Mouse (Mus musculus): Measurements from ENCODE around the gene Itpr2.

The Itpr2 gene

GRCm38 (mm10) chr6:146228048-146228447 is 274.0 kb downstream of the Itpr2 start:
- in situ Hi-C loops (cut with MboI; ENCODE audit: low pct_unique_long_range_greater_than_20kb in 1 of 2, low sequenced_read_pairs in 2 of 2, unreplicated experiment in 1 of 2), result no loop called here

DNA sequence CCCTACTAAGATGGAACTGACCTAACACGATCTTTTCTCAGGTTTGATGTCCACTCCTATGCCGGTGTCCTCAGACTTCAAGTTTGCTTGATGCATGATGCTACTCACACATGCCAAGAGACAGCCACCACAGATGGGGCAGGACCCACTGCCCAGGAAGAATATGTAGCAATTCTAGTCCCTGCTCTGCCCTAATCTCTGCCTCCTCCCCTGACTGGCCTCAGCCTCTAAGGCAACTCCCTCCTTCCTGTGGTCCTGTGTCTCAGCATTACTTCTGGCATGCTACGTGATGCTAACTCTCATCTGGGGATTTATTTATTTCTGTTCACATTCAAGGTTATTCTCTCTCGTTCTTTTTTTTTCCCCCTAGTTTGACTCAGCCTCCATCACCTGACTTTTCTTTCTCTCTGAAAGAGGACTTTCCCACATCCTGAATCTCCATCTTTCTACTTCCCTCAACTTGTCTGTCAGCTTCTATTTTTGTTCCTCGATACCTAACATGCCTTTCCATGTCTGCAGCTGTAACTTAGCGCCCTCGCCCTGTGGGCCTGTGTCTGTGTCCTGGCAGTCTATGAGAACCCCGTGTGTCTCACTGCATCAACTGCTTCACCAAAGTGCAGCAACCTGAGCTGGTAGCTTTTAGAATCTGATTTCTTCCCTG is 279.5 kb downstream of the Itpr2 start:
- in situ Hi-C loops (cut with MboI; ENCODE audit: low pct_unique_long_range_greater_than_20kb in 1 of 2, low sequenced_read_pairs in 2 of 2, unreplicated experiment in 1 of 2), result no loop called here

- in situ Hi-C loops (cut with MboI; ENCODE audit: low pct_unique_long_range_greater_than_20kb in 1 of 2, low sequenced_read_pairs in 2 of 2, unreplicated experiment in 1 of 2), result no loop called here
Measured at GRCm38 (mm10) chr6:146221371-146222336, 280.4 kb downstream of the Itpr2 start.

GRCm38 (mm10) chr6:146220071-146220470 is 282.0 kb downstream of the Itpr2 start:
- in situ Hi-C loops (cut with MboI; ENCODE audit: low pct_unique_long_range_greater_than_20kb in 1 of 2, low sequenced_read_pairs in 2 of 2, unreplicated experiment in 1 of 2), result no loop called here

- in situ Hi-C loops (cut with MboI; ENCODE audit: low pct_unique_long_range_greater_than_20kb in 1 of 2, low sequenced_read_pairs in 2 of 2, unreplicated experiment in 1 of 2), result no loop called here
Measured at GRCm38 (mm10) chr6:146219534-146219933, 282.5 kb downstream of the Itpr2 start.

DNA sequence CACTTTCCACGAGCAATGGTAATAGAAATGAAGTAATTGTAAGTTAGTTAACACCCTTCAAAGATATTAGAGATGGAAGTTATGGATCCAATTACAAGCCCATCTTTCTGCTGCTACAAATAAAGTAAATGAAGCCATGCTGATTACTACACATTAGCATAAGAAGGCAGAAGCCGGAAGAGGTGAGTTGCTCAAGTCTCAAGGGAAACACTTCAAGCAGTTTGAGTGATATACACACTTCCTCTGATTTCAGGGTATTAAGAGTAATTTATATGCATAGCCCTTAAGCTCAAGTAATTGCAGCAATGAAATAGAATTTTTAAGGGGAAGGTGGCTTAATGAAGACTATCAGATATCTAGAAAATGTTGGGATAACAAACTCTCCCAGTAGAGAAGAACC is 286.7 kb downstream of the Itpr2 start:
- in situ Hi-C loops (cut with MboI; ENCODE audit: low pct_unique_long_range_greater_than_20kb in 1 of 2, low sequenced_read_pairs in 2 of 2, unreplicated experiment in 1 of 2), result no loop called here

GRCm38 (mm10) chr6:146212339-146212738 is 289.7 kb downstream of the Itpr2 start:
- in situ Hi-C loops (cut with MboI; ENCODE audit: low pct_unique_long_range_greater_than_20kb in 1 of 2, low sequenced_read_pairs in 2 of 2, unreplicated experiment in 1 of 2), result no loop called here

DNA sequence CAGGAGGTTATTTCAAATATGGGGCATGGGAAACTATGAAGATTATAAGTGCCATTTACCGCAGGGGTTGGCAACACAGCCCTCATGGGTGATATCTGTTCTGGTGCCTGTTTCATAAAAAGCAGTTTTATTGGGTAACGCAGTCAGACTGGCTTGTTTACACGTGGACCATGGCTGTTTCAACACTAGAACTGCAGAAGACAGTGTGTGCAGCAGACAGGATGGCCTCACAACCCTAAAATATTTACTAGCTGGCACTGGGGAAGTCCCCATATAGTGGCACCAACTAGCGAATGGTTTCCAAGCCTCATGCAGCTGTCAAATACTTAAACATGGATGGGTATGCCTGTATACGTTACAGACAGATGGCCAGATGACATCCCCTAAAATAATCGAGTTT is 290.8 kb downstream of the Itpr2 start:
- in situ Hi-C loops (cut with MboI; ENCODE audit: low pct_unique_long_range_greater_than_20kb in 1 of 2, low sequenced_read_pairs in 2 of 2, unreplicated experiment in 1 of 2), result no loop called here

DNA sequence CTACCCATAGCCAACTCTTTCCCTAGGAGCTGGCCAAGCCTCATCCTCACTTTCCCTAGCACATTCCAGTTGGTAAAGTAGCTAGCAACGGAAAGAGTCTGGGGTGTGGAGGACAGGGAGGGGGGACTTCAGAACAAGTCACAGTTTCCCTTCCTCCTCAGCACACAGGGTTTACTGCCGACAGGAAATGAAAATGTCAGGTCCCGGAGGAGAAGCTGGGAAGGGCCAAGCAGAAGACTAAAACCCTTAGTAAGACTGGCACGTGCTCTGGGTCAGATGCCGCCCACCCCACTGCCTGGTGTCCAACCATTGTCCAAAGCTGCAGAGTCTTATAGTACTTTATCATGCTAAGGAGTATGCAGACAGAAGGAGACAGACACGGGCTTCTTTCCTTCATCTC is 293.0 kb downstream of the Itpr2 start:
- in situ Hi-C loops (cut with MboI; ENCODE audit: low pct_unique_long_range_greater_than_20kb in 1 of 2, low sequenced_read_pairs in 2 of 2, unreplicated experiment in 1 of 2), result no loop called here

DNA sequence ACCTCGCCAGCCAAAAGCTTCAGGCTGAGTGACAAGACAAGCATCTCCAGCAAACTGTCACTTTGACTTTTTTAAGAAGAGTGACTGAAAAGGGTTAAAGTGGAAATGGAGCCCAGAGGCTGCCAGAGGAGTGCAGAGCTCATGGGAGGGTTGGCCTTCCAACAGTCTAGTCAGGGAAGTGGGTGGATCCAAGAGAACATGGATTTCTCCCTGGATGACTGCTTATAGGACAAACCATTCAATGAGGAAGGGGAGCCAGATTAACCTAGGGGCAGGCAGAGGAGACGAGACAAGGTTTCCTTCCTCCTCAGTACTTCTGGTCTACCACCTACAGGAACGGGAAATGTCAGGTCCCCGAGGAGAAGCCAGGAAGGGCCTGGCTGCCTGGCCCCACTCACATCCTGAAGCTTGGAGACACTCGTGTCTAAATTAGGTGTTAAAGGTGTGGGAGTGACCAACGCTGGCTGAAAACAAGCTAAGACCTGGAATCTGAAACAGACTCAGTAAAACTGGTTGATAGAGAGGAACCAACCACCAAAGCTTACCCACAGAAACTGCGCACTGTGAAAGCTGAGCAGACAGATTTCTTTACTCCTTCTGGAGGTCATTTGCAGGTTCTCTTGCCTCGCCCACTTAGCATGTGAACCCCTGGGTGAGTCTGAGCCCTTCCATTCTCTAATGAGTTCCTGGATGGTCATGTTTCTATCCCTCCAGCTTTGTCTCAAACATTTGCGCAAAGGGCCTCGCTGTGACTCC is 294.6 kb downstream of the Itpr2 start:
- in situ Hi-C loops (cut with MboI; ENCODE audit: low pct_unique_long_range_greater_than_20kb in 1 of 2, low sequenced_read_pairs in 2 of 2, unreplicated experiment in 1 of 2), result no loop called here

DNA sequence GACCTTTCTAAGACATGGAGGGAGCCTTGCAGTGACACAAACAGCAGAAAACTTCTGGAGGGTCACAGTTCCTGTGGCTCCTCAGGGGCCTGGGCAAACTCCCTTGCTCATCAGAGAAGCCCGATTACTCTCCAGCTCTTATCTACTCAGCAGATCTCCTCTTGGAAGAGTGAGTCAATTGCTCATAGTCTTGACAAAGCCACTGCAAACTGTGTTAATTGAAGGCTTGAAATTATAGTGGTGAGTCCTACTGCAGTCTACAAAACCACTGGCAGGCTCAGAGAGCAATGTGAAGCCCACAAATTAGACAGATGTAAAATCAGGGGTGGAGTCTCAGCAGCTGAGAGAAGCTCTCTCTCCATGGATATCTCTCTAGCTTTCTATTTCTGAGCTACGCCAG is 296.9 kb downstream of the Itpr2 start:
- in situ Hi-C loops (cut with MboI; ENCODE audit: low pct_unique_long_range_greater_than_20kb in 1 of 2, low sequenced_read_pairs in 2 of 2, unreplicated experiment in 1 of 2), result no loop called here

DNA sequence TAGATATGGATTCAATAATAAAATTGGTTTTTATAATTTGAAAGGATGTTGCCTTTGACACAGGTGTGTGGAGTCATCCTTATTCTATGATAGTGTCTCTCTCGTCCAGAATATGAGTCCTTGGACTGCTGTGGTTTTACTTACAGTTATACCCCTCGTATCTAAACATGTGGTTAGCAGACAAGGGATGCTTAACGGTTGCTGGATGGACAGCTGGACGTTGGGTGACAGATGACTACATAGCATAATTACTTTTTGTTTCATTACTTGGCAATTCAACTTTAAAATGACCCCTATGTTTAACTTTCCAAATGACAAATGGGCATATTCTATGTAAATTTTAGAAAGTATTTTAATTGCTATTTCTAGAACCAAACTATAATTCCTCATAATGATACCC is 297.6 kb downstream of the Itpr2 start:
- in situ Hi-C loops (cut with MboI; ENCODE audit: low pct_unique_long_range_greater_than_20kb in 1 of 2, low sequenced_read_pairs in 2 of 2, unreplicated experiment in 1 of 2), result no loop called here

- in situ Hi-C loops (cut with MboI; ENCODE audit: low pct_unique_long_range_greater_than_20kb in 1 of 2, low sequenced_read_pairs in 2 of 2, unreplicated experiment in 1 of 2), result no loop called here
Measured at GRCm38 (mm10) chr6:146197868-146198379, 304.1 kb downstream of the Itpr2 start.

DNA sequence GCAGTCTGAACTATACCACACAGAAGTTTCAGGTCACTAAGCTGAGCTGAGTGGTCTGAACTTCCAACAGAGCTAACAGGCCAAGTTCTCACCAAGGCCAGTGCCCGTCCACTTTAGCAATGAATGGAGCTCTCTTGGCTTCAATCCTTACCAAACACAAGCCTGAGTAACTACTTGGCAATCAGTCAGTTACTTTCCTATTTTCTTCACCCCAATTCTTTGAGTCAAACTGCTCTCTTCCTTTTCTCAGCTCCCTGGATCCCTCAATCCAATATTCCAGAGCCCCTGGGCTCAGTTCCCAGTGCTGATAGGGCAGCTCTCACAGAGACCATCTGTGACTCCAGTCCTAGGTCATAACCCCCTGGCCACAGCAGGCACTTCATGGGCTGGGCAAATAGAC is 305.3 kb downstream of the Itpr2 start:
- in situ Hi-C loops (cut with MboI; ENCODE audit: low pct_unique_long_range_greater_than_20kb in 1 of 2, low sequenced_read_pairs in 2 of 2, unreplicated experiment in 1 of 2), result no loop called here

DNA sequence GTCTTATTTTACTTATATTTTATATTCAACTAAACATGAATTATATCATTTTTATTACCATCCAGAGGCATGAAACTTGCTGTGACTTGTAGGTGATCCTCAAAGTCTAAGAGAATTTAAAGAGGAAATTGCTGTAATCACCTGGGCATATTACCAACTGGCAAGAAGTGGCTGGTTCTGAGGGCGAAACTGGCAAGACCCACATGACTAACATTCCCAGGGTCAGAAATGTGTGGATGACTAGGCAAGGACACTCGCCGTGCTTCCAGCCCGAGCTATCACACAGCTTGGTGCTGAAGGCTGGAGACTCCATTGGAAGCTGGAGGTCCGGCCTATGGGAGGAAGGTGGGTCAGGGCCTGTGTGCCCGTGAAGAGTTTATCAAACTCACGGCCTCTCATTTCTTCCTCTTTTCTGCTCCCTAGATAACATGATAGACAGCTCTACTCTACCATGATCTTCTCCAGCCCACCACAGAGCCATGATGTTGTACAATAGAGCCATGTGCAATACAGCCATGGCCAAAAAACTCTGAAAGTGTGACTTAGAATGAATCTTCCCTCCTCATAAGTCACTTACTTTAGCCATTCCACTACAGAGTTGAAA is 306.1 kb downstream of the Itpr2 start:
- in situ Hi-C loops (cut with MboI; ENCODE audit: low pct_unique_long_range_greater_than_20kb in 1 of 2, low sequenced_read_pairs in 2 of 2, unreplicated experiment in 1 of 2), result no loop called here

DNA sequence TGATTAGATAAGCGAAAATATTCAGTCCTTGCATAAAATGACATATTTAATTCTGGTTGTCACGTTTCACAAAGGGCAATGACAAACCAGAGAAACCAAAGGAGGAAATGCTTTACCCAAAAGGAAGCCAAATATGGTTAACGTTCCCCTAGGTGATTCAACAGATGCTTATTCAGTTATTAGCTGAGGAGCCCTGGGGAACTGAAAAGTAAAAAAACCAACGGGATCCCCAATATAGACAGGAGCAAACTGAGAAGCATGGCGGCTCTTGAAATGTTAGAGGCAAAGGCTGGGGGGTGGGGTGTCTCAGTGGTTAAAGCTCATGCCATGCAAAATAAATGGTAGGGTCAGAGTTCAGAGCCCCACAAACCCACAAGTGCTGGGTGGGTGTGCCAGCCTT is 310.1 kb downstream of the Itpr2 start:
- in situ Hi-C loops (cut with MboI; ENCODE audit: low pct_unique_long_range_greater_than_20kb in 1 of 2, low sequenced_read_pairs in 2 of 2, unreplicated experiment in 1 of 2), result no loop called here

DNA sequence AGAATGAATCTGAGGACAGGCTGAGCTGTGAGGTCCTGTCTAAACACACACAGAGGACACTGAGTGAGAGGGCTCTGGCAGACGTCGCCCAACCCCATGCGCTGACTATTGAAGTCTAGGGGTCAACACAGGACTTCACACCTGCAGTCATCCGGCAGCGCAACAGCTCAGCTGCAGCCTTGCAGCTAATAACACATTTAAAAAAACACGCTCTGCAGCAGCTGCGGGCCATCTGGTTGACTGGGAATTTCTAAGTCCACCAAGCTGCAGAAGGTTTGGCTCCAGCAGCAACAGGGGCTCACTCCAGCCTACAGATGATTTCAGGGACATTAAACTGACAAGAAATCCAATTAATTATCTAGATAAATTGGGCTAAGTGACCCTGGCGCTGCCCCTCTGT is 312.0 kb downstream of the Itpr2 start:
- in situ Hi-C loops (cut with MboI; ENCODE audit: low pct_unique_long_range_greater_than_20kb in 1 of 2, low sequenced_read_pairs in 2 of 2, unreplicated experiment in 1 of 2), result no loop called here

DNA sequence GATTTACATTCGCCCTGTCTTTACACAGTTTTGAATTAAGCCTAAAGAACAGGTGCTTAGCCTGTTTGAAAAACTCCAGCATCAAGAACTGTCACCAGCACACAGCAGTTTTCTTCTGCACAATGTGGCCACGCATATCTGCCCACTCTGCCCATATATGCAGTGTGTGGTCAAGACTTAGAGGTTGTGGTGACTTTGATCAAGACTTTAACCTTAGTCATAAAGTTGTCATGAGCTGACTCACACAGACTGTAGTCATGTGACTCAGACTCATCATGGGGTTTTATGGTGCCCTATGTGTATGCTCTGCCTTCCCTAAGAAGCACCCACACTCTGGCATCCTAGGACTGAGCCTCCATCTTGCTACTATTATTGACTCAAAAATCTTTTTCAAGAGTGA is 316.5 kb downstream of the Itpr2 start:
- in situ Hi-C loops (cut with MboI; ENCODE audit: low pct_unique_long_range_greater_than_20kb in 1 of 2, low sequenced_read_pairs in 2 of 2, unreplicated experiment in 1 of 2), result no loop called here

- in situ Hi-C loops (cut with MboI; ENCODE audit: low pct_unique_long_range_greater_than_20kb in 1 of 2, low sequenced_read_pairs in 2 of 2, unreplicated experiment in 1 of 2), result no loop called here
Measured at GRCm38 (mm10) chr6:146184771-146185170, 317.3 kb downstream of the Itpr2 start.
